Comparison of ENCODE assay signal across 13 mouse cellular contexts in genomic region chr3:127387016-127387517, GRCm38 (mm10).
DNase-seq lines count a peak whose midpoint lies in the region; ATAC-seq lines count a peak whose summit lies in the region.
"Had no signal": no experiment of that assay in that cellular context is flagged by ENCODE, and none has a peak within 500 bp of the region (broad histone marks: within the 10 kb centered on the region; RNA-seq: fewer than 3 reads in every experiment).

No protein-coding gene starts in this region.

- H3K27ac ChIP-seq in forebrain, embryonic 15.5 days (replicated peaks) = peak overlapping the region; percentile 62
- H3K27ac ChIP-seq in midbrain, embryonic 14.5 days (replicated peaks; ENCODE audit: low read depth, low read length) = no peak overlapping the region
- H3K27ac ChIP-seq in liver, embryonic 11.5 days (ENCODE audit: low read depth, low read length) = no peak overlapping the region
- H3K27ac ChIP-seq: embryonic facial prominence, embryonic 15.5 days; left cerebral cortex, adult 2 months had no signal

- H3K4me2 ChIP-seq in forebrain, embryonic 15.5 days (replicated peaks) = peak overlapping the region; percentile 6; the same call in 1 of the 2 replicates
- H3K4me2 ChIP-seq in midbrain, embryonic 14.5 days (ENCODE audit: low read length) = no peak overlapping the region
- no peak overlapping the region for H3K4me2 ChIP-seq in liver, embryonic 11.5 days
- H3K4me2 ChIP-seq: embryonic facial prominence, embryonic 15.5 days had no signal

- intact Hi-C loops in heart, postnatal 14 days (cut with DNase I) = no loop called here

- no peaks in the 10 kb centered on the region; the same call in 1 of the 2 replicates for H3K36me3 ChIP-seq in forebrain, embryonic 15.5 days
- H3K36me3 ChIP-seq in midbrain, embryonic 14.5 days (ENCODE audit: control insufficient read depth, insufficient read depth, low read length) = no peaks in the 10 kb centered on the region
- H3K36me3 ChIP-seq in liver, embryonic 11.5 days (ENCODE audit: control insufficient read depth, insufficient read depth, low read length) = no peaks in the 10 kb centered on the region
- H3K36me3 ChIP-seq: embryonic facial prominence, embryonic 15.5 days had no signal

- H3K9me3 ChIP-seq in forebrain, embryonic 15.5 days = no peaks in the 10 kb centered on the region
- no peaks in the 10 kb centered on the region for H3K9me3 ChIP-seq in midbrain, embryonic 14.5 days (ENCODE audit: control insufficient read depth, low read length)
- H3K9me3 ChIP-seq in liver, embryonic 11.5 days (ENCODE audit: control insufficient read depth, low read length) = no peaks in the 10 kb centered on the region
- H3K9me3 ChIP-seq: embryonic facial prominence, embryonic 15.5 days; G1E had no signal

- WGBS in forebrain, embryonic 15.5 days = 17% methylated on average over 13 of the region's 14 CpGs
- 9% methylated on average over 14 of the region's 14 CpGs for WGBS in midbrain, embryonic 14.5 days
- WGBS in liver, embryonic 11.5 days = 89% methylated on average over 13 of the region's 14 CpGs

- ATAC-seq in forebrain, embryonic 15.5 days (replicated peaks) = peak; percentile 92
- ATAC-seq in midbrain, embryonic 14.5 days (ENCODE audit: low FRiP score, low TSS enrichment) = peak; percentile 68
- no peak for ATAC-seq in liver, embryonic 11.5 days (replicated peaks; ENCODE audit: low FRiP score)
- ATAC-seq: inflammation-experienced regulatory T-cells, adult 6 months had no signal

- peak; percentile 77 for DNase-seq in brain, adult 2 months (ENCODE audit: low read depth, low spot score)
- peak; percentile 20 to 26 for DNase-seq in cerebellum, adult 18-20 months
- peak; percentile 59 for DNase-seq in midbrain, embryonic 14.5 days
- no peak for DNase-seq in spleen, postnatal 10 days (ENCODE audit: low spot score in 2 of 2)
- DNase-seq in heart, postnatal 14 days = no peak
- DNase-seq in liver, embryonic 11.5 days (ENCODE audit: low spot score) = no peak
- DNase-seq: adrenal gland, adult 2 months; gastrocnemius, postnatal 36 days had no signal

- H3K4me3 ChIP-seq in forebrain, embryonic 15.5 days = no peak overlapping the region
- H3K4me3 ChIP-seq in midbrain, embryonic 14.5 days (replicated peaks; ENCODE audit: low read depth, low read length) = no peak overlapping the region
- no peak overlapping the region for H3K4me3 ChIP-seq in liver, embryonic 11.5 days (ENCODE audit: low read depth, low read length)
- H3K4me3 ChIP-seq: embryonic facial prominence, embryonic 15.5 days; left cerebral cortex, adult 2 months had no signal

- no peaks in the 10 kb centered on the region for H3K27me3 ChIP-seq in forebrain, embryonic 15.5 days
- H3K27me3 ChIP-seq in midbrain, embryonic 14.5 days (ENCODE audit: control insufficient read depth, insufficient read depth, low read length) = no peaks in the 10 kb centered on the region
- H3K27me3 ChIP-seq in liver, embryonic 11.5 days (replicated peaks; ENCODE audit: control insufficient read depth, insufficient read depth, low read length) = no peaks in the 10 kb centered on the region
- H3K27me3 ChIP-seq: embryonic facial prominence, embryonic 15.5 days had no signal

- H3K4me1 ChIP-seq in forebrain, embryonic 15.5 days = peaks cover 12% of the 10 kb centered on the region; the same call in 1 of the 2 replicates
- no peaks in the 10 kb centered on the region for H3K4me1 ChIP-seq in midbrain, embryonic 14.5 days (ENCODE audit: control insufficient read depth, insufficient read depth, low read length)
- H3K4me1 ChIP-seq in liver, embryonic 11.5 days (replicated peaks; ENCODE audit: control insufficient read depth, insufficient read depth, low read length) = no peaks in the 10 kb centered on the region
- H3K4me1 ChIP-seq: embryonic facial prominence, embryonic 15.5 days had no signal

- no peak overlapping the region for H3K9ac ChIP-seq in forebrain, embryonic 15.5 days (replicated peaks)
- no peak overlapping the region for H3K9ac ChIP-seq in midbrain, embryonic 14.5 days (replicated peaks; ENCODE audit: low read length)
- no peak overlapping the region for H3K9ac ChIP-seq in liver, embryonic 11.5 days (ENCODE audit: low read depth, low read length)
- H3K9ac ChIP-seq: embryonic facial prominence, embryonic 15.5 days had no signal

Comparison
In these comparisons a context has a peak if more than half of its experiments do, and no peak if none do; other contexts are left out.
1. DNase-seq: peak in brain, adult 2 months (single experiment), cerebellum, adult 18-20 months (2 of 2) and midbrain, embryonic 14.5 days (single experiment); none in spleen, postnatal 10 days (0 of 2), heart, postnatal 14 days (0 of 2) and liver, embryonic 11.5 days (single experiment).